Mouse (Mus musculus): ENCODE results near the gene Pde4b.

The Pde4b gene

DNA sequence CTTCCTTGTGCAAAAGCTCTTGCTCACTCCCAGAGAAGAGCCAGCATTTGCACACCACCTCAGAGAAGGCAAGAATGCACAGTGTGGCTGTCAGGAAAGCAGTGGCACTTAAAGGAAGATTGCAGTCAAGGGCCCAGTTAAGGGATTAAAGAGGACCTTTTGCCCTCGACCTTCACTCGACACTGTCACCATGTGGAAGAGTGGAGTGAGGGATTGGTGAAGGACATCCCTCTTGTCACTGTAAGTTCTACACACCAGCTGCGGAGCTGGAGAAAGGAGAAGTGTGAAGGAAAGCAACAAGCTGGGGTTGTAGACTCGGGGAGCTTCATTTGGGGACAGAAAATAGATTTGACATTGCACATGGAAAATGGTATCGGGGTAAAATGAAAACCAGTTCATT lies 89.9 kb downstream of the Pde4b start:
- DNase-seq (ENCODE audit: low spot score in 2 of 2): no peak

DNA sequence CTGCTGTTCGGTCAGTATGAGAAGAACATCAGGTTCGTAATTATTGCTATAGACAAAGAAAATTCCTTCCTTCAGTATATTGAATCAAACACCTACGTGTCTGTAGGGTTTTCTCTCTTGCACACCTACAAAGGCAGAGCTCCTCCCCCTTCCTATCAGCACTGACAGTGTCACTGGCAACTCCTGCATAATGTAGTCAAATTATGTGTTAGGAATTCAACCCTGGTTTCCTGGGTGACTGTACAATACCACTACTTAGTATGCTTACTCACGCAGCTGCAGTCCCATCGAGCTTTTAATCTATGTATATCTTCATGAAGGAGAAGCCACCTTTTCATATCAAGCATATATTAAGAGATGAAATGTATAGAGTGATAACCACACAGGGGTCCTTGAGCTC lies 99.5 kb downstream of the Pde4b start:
- no peak for DNase-seq (ENCODE audit: low spot score in 2 of 2)

DNA sequence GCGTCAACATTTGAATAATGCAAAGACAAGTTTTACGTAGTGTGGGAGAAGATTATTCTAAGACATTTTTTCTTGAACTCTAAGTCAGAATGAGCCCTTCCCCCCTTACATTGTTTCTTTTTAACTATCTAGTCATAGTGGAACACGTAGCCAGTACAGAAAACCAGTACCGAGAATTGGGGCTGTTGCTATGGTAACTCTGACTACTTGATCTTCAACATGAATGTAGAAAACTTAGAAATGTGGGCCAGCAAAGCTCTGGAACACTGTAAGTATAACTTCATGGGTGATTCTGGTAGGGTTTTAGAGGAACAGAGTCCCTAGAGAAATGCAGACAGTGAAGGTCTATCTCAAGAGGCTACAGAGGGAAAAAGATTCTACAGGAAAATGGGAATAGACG lies 110.4 kb downstream of the Pde4b start:
- DNase-seq (ENCODE audit: low spot score in 2 of 2): no peak

DNA sequence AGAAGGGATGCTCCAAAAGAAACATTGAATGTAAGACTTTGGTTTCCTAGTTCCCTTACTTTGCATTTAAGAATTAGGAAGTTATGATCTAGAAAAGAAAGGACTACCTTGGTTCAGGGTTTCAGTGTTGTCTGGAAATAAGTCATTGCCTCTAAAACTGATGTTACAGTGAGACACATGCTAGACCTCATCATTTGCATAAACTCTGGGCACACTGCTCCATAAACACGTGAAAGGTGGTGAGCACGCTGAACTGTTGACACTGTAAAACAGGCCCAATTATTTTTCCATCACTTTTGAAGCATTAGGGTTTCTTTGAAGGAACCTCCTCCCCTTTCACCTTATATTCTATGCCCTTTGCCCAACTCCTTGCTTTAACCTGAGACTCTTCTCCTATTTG lies 122.4 kb downstream of the Pde4b start:
- no peak for DNase-seq (ENCODE audit: low spot score in 2 of 2)

DNA sequence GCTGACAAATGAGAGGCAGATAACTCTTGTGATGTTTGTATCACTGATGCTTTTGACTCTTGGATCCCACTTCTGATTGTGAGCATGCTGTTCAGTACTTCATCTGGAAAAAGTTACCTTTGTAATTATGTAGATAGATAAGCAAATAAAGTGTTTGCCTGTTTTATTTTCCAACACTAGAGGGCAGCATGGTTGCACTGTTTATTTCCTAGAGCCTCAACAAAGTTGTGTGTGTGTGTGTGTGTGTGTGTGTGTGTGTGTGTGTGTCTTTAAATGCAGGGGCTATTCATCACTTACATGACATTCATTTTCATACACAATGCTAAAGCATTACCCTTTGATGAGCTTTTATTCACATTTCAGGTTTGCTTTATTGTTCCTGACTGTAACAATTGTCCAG lies 139.4 kb downstream of the Pde4b start:
- no peak for DNase-seq (ENCODE audit: low spot score in 2 of 2)

DNA sequence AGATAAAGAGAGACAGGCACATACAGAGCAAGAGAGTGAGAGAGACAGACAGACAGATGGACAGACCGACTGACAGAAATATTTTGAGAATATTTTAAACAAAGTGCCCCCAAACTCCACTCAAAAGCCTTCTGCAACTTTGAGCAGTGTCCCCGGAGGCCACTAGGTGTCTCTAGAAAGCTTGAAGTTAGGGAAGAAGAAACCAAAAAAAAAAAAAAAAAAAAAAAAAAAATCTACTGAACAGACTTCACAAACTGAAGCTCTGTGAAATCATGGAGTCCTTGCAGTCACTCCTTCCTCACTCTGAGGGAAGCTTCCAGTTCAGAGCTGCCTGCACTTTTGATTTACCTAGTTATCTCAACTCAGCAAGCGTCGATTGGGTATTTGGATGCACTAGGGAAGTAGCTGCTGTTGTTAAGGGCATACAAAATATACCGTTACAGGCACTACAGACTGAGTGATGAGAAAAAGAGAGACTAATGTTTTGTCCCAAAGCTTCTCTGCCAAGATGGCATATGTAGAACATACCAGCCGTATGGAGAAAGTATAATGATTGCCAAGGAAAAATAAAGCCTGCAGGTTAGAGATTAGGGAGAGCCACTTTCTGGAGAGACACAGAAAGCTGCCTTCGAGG lies 141.7 kb downstream of the Pde4b start:
- peak; percentile 4 to 14 for DNase-seq (ENCODE audit: low spot score in 2 of 2)

DNA sequence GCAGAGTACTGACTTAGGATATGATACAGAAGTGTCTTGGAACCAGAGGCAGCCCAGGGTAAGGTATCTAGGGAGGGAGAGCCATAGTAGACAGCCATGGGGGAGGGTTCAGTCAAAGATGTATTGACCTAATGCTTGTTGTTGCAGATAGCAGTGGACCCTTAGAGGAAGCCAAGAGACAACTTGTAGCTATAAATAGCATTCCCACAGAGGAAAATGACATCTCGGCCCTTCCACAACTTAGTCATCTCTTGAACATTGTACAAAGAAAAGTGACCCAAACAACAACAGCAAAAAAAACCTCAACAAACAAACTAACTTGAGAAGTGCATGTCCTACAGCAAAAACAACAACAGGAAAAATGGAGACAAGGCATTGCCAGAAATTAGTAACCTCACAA lies 143.6 kb downstream of the Pde4b start:
- DNase-seq (ENCODE audit: low spot score in 2 of 2): no peak

DNA sequence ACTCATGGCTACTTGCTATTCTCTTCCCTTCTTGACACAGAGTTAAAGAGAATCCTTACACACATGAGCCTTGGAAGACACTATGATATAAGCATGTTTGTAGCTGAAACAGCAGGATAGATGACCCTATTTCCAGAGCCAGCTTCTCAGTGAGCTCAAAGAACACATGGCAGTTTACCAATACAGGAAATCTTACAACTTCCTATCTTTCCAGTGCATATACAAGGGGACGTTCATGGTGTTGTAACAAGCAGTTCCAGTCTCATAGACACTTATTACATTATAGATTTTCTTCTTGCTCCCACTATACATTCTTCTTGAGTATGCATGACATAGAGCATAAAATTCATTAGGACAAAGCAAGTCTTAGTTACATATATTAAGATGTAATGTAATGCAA lies 146.3 kb downstream of the Pde4b start:
- DNase-seq (ENCODE audit: low spot score in 2 of 2): no peak

DNA sequence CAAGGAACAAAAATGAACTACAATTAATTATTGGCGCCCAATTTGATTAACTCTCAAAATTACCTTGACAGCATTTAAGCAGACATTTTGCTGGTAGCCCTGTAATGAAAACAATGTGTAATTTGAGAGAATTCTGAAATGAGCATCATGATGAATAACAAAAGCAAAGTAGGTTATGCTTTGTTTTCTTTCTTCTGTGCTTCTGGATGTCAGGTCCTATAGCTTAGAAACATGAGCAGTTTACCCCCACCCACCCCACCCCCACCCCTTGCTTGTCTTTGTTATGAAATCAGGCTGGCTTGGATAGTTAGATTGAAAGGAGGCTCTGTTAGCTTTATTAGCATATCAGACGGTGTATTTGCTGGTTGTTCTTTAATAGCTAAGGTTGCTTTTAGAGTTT lies 147.8 kb downstream of the Pde4b start:
- DNase-seq (ENCODE audit: low spot score in 2 of 2): no peak

DNA sequence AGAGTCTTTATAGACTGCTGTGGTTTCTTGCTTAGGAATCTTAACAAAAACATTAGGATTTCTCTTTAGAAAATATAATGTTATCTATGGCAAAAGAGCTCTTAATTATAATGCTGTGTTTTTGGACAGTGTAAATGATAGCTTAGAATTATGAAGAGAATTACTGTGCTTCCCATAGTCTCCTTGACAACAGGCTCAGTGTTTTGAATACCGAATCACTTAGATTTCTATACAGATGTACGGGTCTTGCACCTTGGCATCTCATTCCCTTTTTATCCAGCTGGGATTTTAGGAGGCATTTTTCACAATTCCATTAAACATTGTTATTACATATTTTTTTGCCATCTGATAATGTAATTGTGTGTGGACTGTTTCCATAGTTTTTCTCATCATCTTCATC lies 151.8 kb downstream of the Pde4b start:
- DNase-seq (ENCODE audit: low spot score in 2 of 2): no peak

DNA sequence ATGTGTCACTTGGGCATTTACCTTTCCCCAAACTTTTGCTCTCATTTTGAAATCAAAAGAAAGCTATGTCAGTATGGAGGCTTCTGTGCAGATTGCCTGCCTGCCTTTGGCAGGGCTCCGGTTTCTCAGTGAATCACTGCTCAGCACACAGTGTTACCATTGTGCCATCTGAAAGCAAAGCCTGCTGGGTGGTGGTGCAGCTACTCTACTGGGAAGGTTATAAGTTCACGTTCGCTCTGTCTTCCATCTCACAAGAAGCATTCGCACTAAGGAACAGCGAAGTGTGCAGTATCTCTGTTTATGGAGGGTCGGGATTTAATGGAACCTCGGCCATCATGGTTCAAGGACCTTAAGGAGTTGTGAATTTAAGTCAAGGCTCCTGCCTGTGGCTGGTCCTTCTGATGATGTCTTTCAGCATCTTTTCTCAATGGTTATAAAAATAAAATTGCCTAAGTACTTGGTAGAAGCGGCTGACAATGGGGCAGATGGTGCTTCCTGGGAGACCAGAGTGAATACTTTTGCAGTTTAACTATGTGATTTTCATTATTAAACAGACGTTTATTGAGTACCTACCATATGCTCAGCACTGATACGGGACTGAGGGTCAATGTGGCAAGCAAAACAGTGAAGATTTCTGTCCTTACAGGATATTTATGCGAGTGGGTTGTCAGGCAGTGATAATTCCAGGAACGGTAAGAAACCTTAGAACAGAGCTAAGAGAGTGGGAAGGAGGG lies 152.5 kb downstream of the Pde4b start:
- no peak for DNase-seq (ENCODE audit: low spot score in 2 of 2)

DNA sequence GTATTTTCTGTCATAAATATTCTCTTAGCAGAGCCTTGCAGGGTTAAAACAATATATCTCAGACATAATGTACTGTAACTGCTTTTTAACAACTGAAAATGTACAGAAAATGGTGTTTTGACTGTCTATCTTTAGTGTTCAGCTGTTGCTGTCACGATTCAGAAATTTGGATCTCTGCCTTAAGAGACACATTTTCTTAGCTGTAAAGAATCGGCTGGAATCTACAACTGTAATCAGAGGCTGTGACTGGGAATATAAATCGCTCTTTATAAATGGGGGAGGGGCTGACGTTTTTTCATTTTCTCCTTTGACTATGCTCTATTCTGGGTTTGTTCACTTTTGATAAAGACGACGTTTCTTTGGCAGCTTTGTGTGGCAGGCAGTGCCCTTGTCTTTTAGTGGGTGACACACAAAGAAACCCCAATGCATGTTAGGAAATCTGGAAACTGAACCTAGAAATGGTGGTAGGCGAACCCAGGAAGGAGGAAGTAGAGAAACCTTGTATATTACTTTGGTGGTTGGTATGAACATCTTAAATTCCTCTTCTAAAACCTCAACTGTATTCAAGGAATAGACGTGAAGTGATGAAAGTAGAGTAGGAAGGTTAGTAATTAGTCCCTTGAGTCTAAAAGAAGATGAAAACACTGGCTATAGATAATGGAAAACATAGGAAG lies 153.5 kb downstream of the Pde4b start:
- no peak for DNase-seq (ENCODE audit: low spot score in 2 of 2)

DNA sequence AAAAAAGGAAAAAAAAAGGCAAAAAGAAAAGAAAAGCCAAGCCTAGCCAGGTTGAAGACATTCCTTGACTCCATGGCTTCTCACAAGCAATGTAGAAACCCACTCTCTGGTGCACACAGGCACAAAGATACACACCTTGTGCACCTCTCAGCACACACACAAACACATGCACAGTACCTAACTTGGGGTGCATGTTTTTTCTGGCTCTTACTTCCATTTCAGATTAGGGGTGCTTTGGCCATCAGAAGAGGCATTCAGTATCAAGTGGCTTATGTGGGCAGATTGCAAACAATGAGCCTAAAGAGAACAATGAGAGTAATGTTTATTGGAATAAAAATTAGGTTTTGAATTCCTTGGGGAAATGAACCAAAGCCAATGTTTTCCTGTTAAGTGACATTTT lies 166.7 kb downstream of the Pde4b start:
- no peak for DNase-seq (ENCODE audit: low spot score in 2 of 2)

DNA sequence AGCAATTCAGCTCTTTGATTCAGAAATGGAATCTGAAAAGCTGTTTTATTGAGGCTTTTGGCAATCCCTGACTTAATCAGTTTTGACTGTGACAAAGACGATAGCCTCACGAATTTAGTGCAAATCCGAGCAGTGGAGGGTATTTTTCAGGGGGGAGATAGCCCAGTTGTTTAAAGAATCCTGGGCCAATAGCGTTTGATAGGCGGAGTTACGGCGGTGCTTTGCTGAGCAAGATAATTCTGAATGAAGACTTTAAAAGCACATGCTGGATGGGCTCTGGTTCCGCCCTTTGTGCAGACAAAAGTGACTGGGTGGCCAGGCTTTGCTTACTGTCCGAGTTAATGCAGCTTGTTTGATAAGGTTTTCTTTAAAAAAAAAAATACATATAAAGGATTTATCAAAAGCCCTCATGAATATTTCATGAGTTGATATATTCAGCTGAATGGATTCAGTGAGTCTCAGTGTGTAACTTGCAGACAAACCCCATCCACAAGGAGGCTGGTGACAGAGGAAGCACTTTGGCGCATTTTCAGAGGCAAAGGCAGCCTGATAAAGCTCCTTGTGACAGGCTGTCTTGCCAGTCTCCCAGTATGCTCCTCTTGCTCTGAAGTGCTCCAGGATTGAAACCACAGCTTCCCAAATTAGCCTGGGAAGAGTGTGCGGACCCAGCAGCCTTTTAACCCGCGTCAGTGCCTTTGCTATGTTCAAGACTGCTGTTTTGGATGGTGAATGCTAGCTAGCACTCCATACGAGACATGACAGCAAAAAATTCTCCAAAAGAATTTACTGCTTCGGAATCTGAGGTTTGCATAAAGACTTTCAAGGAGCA lies 167.3 kb downstream of the Pde4b start:
- DNase-seq (ENCODE audit: low spot score in 2 of 2): no peak

DNA sequence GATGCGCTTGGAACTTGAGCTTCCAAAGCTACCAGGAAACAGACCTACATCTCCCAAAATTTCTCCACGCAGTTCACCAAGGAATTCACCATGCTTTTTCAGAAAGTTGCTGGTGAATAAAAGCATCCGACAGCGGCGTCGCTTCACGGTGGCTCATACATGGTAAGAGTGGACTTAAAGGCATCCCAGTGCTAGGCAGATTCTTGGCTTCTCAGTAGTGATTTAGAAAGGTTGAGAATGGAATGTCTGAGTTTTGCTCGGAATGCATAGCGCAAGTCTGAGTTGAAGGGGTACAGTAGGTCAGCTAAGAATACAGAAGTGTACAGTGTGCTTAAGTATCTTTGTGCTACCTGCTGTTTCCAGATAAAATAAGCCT lies 167.9 kb downstream of the Pde4b start:
- no peak for DNase-seq (ENCODE audit: low spot score in 2 of 2)

DNA sequence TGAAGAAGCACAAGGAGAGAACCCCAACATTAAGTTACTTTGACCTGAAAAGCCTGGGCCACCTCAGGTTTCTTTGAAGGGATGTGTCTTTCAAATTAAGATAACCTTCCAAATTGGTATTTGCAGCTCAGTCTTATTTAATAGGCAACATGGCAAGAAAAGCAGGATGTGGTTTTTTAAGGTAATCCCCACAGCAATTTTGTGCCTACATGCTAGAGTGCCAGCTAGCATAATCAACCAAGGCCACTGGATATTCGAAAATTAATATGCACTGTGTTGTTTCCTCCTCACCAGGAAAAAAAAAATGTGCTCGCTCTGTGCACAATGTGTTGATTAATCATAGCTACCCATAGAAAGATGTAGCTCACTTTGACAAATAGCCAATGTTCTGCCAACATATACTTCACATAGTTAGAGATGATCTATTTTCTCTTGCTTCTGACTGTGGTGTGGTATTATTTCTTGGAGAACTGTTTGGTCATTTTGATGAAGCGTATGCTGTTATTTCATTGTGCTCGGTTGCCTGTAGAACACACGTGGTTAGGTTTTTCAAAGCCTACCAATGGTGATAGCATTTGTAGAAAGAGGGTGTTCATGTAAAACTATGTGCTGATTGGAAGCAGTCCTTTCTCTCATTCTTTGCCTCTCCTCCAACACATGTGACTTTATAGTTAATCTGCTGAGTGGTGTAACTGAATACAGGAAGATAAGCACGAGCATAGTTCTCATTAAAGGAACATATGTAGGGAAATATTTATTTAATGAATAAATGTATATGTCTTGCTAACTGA lies 169.0 kb downstream of the Pde4b start:
- no peak for DNase-seq (ENCODE audit: low spot score in 2 of 2)

DNA sequence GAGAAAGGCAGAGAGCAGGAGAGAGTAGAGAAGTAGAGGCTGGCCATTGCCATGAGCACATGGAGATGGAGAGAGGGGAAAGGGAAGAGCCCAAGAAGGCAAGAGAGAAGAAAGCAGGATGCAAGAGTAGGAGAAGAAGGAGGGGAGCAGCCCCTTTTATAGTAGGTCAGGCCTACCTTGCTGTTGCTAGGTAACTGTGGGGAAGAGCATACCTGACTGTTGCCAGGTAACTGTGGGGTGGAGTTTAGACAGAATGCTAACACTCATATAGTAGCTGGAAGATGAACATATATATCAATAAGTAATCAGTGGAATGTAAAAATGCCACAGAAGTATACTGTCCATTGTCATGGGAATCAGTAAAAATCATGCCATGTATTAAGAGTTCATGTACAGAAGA lies 172.9 kb downstream of the Pde4b start:
- no peak for DNase-seq (ENCODE audit: low spot score in 2 of 2)

DNA sequence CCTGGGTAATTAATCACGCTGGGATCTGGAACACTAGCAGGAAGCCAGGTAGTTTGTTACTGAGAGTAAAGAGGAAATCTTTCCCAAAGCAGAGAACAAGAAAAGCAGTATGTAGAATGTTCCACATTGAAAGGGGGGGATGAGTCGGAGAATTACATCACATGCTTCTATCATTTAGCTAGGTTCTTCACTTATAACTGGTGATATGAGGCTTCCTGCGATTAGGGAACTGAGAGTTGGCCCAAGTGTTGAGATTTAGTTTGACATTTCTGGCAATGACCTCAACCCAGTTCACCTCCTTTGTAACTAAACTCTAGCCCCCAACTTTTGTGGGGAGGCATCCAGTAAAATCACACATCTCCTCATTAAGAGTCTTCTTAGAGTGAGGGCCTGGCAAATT lies 185.0 kb downstream of the Pde4b start:
- DNase-seq (ENCODE audit: low spot score in 2 of 2): no peak

DNA sequence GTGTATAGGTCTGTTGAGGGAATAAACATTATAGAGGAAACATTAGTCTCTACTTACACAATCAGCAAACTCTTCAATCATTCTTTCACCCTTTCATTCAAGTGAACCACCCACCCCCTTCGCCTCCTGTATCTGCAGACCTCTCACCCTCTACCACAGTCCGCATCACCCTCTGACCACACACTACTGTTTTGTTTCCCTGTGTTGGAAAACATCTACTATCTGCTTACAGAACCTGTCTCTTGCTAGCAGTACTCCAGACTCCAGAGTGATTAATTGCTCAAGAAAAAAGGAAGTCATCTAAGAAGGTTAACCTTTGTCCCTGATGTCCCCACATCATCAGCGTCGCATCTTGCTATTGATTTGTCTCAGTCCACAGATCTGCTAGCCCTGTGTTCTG lies 185.4 kb downstream of the Pde4b start:
- DNase-seq (ENCODE audit: low spot score in 2 of 2): no peak

DNA sequence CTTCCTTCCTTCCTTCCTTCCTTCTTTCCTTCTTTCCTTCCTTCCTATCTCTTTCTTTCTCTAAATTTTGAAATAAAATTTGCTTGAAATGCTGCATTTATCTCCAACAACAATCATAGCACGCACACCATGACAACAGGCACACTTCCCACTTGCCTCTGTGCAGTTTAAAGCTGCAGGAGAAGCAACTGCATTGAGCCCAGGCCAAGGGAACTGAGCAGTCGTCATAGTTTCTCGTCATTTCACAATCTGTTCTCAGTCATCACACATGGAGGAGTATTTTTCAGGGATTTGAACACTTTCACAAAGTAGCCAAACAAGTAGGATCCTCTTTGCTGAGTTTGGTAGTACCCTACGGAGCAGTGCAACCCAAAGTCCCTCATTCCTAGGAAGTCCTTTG lies 188.4 kb downstream of the Pde4b start:
- DNase-seq (ENCODE audit: low spot score in 2 of 2): no peak

DNA sequence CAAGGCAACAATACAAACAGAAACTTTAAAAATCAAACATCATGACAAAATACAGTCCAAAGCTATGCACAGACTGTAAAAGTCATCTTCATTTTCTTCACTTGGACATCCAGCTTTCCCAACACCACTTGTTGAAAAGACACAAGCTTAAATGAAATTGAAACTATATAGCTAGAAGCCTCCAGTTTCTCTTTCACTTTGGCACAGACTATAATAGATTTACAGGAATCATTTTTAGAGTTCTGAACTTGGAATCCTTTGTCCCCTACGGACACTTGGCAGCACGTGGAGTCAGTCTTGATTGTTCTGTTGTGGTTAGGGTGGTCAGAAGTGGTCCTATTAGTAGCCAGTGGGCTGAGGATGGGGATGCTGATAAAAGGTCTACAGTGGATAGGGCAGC lies 191.6 kb downstream of the Pde4b start:
- DNase-seq (ENCODE audit: low spot score in 2 of 2): no peak

DNA sequence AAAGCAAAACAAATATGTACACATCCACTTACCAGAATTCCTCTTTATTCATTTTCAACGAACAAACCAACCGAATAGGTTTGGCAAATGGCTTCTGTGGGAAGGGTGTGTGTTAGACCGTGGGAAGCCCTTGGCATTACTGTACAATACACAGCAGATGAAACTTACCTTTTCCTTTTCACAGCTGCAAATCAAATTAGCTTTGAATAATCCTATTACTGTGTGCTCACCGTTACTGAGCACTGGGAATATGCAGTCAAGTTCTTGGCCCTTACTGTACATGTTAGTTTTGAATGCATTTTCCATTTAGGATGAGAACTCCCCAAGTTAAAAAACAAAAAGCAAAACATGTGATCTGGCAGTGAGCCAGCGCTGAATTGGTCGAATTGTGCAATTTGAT lies 199.8 kb downstream of the Pde4b start:
- no peak for DNase-seq (ENCODE audit: low spot score in 2 of 2)
